Comparison of ENCODE assay signal across 13 mouse cellular contexts in genomic region chr3:132744287-132745146, GRCm38 (mm10).
DNase-seq lines count a peak whose midpoint lies in the region; ATAC-seq and TF ChIP-seq lines count a peak whose summit lies in the region.
"Had no signal": no experiment of that assay in that cellular context is flagged by ENCODE, and none has a peak within 500 bp of the region (broad histone marks: within the 10 kb centered on the region; RNA-seq: fewer than 3 reads in every experiment).

No protein-coding gene starts in this region.

- 67% methylated on average over 10 of the region's 10 CpGs for WGBS in embryonic facial prominence, embryonic 14.5 days
- WGBS in hindbrain, embryonic 15.5 days = 52% methylated on average over 10 of the region's 10 CpGs
- WGBS in midbrain, embryonic 11.5 days = 38% methylated on average over 10 of the region's 10 CpGs

- H3K4me3 ChIP-seq in embryonic facial prominence, embryonic 14.5 days (ENCODE audit: low read depth, low read length) = no peak overlapping the region
- no peak overlapping the region for H3K4me3 ChIP-seq in hindbrain, embryonic 15.5 days
- H3K4me3 ChIP-seq in midbrain, embryonic 11.5 days (ENCODE audit: low read depth, low read length) = no peak overlapping the region
- H3K4me3 ChIP-seq: erythroblast, embryonic 14.5 days; heart, embryonic 15.5 days had no signal

- H3K27me3 ChIP-seq in Patski = no peaks in the 10 kb centered on the region
- H3K27me3 ChIP-seq in embryonic facial prominence, embryonic 14.5 days (replicated peaks; ENCODE audit: control insufficient read depth, insufficient read depth, low read length) = no peaks in the 10 kb centered on the region
- H3K27me3 ChIP-seq in hindbrain, embryonic 15.5 days = no peaks in the 10 kb centered on the region
- H3K27me3 ChIP-seq in midbrain, embryonic 11.5 days (ENCODE audit: control insufficient read depth, insufficient read depth, low read length) = no peaks in the 10 kb centered on the region
- H3K27me3 ChIP-seq: heart, embryonic 15.5 days had no signal

- H3K4me1 ChIP-seq in embryonic facial prominence, embryonic 14.5 days (ENCODE audit: control insufficient read depth, insufficient read depth, low read length) = no peaks in the 10 kb centered on the region
- no peaks in the 10 kb centered on the region for H3K4me1 ChIP-seq in hindbrain, embryonic 15.5 days (replicated peaks)
- H3K4me1 ChIP-seq in midbrain, embryonic 11.5 days (ENCODE audit: control insufficient read depth, insufficient read depth, low read length) = peaks cover 16% of the 10 kb centered on the region

- H3K9me3 ChIP-seq in embryonic facial prominence, embryonic 14.5 days (ENCODE audit: control insufficient read depth, low read length) = no peaks in the 10 kb centered on the region
- no peaks in the 10 kb centered on the region for H3K9me3 ChIP-seq in hindbrain, embryonic 15.5 days
- H3K9me3 ChIP-seq in midbrain, embryonic 11.5 days (ENCODE audit: control insufficient read depth, low read length) = no peaks in the 10 kb centered on the region
- H3K9me3 ChIP-seq: heart, embryonic 15.5 days had no signal

- peak; percentile 68 for DNase-seq in Patski (ENCODE audit: low read depth, low spot score)
- DNase-seq in embryonic facial prominence, embryonic 14.5 days (ENCODE audit: low spot score) = peak; percentile 65
- peak; percentile 91 for DNase-seq in midbrain, embryonic 11.5 days (ENCODE audit: low spot score, missing footprints)
- DNase-seq in testis, postnatal 14 days (ENCODE audit: low spot score) = no peak
- DNase-seq in adrenal gland, adult 2 months = no peak
- no peak for DNase-seq in lung, postnatal 4 days
- DNase-seq: layer of hippocampus, postnatal 36 days; liver; lung, postnatal 10 days; thymus, adult 18-20 months had no signal

- in situ Hi-C loops in Patski (cut with MboI; ENCODE audit: low pct_unique_long_range_greater_than_20kb) = loop anchor here (5.0 to 25.0 kb wide), 5 partner anchors 138 to 1893 kb away; partner anchors contain the start of gene Npnt

- no peak overlapping the region for H3K4me2 ChIP-seq in embryonic facial prominence, embryonic 14.5 days (ENCODE audit: low read depth, low read length)
- no peak overlapping the region for H3K4me2 ChIP-seq in hindbrain, embryonic 15.5 days
- no peak overlapping the region for H3K4me2 ChIP-seq in midbrain, embryonic 11.5 days
- H3K4me2 ChIP-seq: heart, embryonic 15.5 days had no signal

- POLR2A ChIA-PET in Patski (lab: Charles Lee) = interaction anchor here (0.6 to 0.9 kb wide), 3 partner anchors 15 to 367 kb away, joined by 3 to 7 read pairs (median 4); no protein-coding TSS in a partner anchor

- peak; percentile 85 for ATAC-seq in Patski
- ATAC-seq in embryonic facial prominence, embryonic 14.5 days (ENCODE audit: low read depth) = peak; percentile 82; the same call in 1 of the 2 replicates
- 0 out of 2 replicates have a peak, but pooled peaks have one; percentile 27 for ATAC-seq in hindbrain, embryonic 15.5 days (ENCODE audit: low FRiP score, low read depth)
- peak; percentile 89 for ATAC-seq in midbrain, embryonic 11.5 days (ENCODE audit: low FRiP score)

- 0 out of 2 replicates have a peak, but pooled peaks cover 11% of the 10 kb centered on the region for H3K36me3 ChIP-seq in embryonic facial prominence, embryonic 14.5 days (ENCODE audit: control insufficient read depth, insufficient read depth, low read length)
- H3K36me3 ChIP-seq in hindbrain, embryonic 15.5 days = no peaks in the 10 kb centered on the region
- H3K36me3 ChIP-seq in midbrain, embryonic 11.5 days (ENCODE audit: control insufficient read depth, insufficient read depth, low read length) = no peaks in the 10 kb centered on the region
- H3K36me3 ChIP-seq: heart, embryonic 15.5 days had no signal

- no peak for TF ChIP-seq CTCF in Patski (IDR thresholded peaks at IDR 0.05)

- no peak overlapping the region for H3K27ac ChIP-seq in embryonic facial prominence, embryonic 14.5 days (replicated peaks; ENCODE audit: low read depth, low read length)
- no peak overlapping the region for H3K27ac ChIP-seq in hindbrain, embryonic 15.5 days (replicated peaks)
- peak overlapping the region; percentile 65 for H3K27ac ChIP-seq in midbrain, embryonic 11.5 days (ENCODE audit: low read depth, low read length)
- H3K27ac ChIP-seq: heart, embryonic 15.5 days had no signal

- H3K9ac ChIP-seq in embryonic facial prominence, embryonic 14.5 days (ENCODE audit: low read depth, low read length) = no peak overlapping the region
- no peak overlapping the region for H3K9ac ChIP-seq in hindbrain, embryonic 15.5 days
- H3K9ac ChIP-seq in midbrain, embryonic 11.5 days (ENCODE audit: low read length) = no peak overlapping the region
- H3K9ac ChIP-seq: heart, embryonic 15.5 days had no signal

- CTCF ChIA-PET in Patski (lab: Charles Lee) = interaction anchor here (0.7 to 5.2 kb wide), 11 partner anchors 15 to 563 kb away, joined by 3 to 52 read pairs (median 4); partner anchors contain the start of genes Gstcd and Ints12

Comparison
In these comparisons a context has a peak if more than half of its experiments do, and no peak if none do; other contexts are left out.
1. ATAC-seq: peak in every context shown above with its lines; median percentile 89 in midbrain, embryonic 11.5 days; 85 in Patski; 82 in embryonic facial prominence, embryonic 14.5 days; 27 in hindbrain, embryonic 15.5 days.
2. DNase-seq: peak in Patski (single experiment), embryonic facial prominence, embryonic 14.5 days (single experiment) and midbrain, embryonic 11.5 days (single experiment); none in testis, postnatal 14 days (single experiment), adrenal gland, adult 2 months (single experiment) and lung, postnatal 4 days (0 of 2).